Mouse (Mus musculus) limb, embryonic 15.5 days (tissue): ENCODE data around the gene Ncor2. TPM values are rescaled to one million over a fixed set of nuclear protein-coding genes. Genes with fewer than 3 reads are reported as not detected.
A peak's percentile ranks its signal among the peaks of the same experiment; 100 is the strongest.

Experiments
- ATAC-seq: fragments of 200-750 bp; cut with Nextera tagmentation; 2 replicates; pipeline ENCODE4 v1.8.0; 2017; ENCODE audit warnings: low read depth, moderate TSS enrichment; ENCODE audit not compliant: insufficient number of reproducible peaks, low FRiP score, low TSS enrichment
- H3K27ac ChIP-seq: fragments of 300-500 bp; sonication (generic); 2 replicates; pipeline ENCODE4 v1.5.1; 2015; ENCODE audit warnings: moderate library complexity, mild to moderate bottlenecking, inconsistent platforms
- H3K27me3 ChIP-seq: fragments of 300-500 bp; sonication (generic); 2 replicates; pipeline ENCODE4 v1.6.1; 2015; ENCODE audit warnings: inconsistent platforms
- H3K36me3 ChIP-seq: fragments of 300-500 bp; sonication (generic); 2 replicates; pipeline ENCODE4 v1.6.1; 2015; ENCODE audit warnings: inconsistent platforms
- H3K4me1 ChIP-seq: fragments of 300-500 bp; sonication (generic); 2 replicates; pipeline ENCODE4 v1.6.1; 2015; ENCODE audit warnings: inconsistent platforms
- H3K4me2 ChIP-seq: fragments of 300-500 bp; sonication (generic); 2 replicates; pipeline ENCODE4 v1.6.1; 2015; ENCODE audit warnings: mild to moderate bottlenecking, inconsistent platforms
- H3K4me3 ChIP-seq: fragments of 300-500 bp; sonication (generic); 2 replicates; pipeline ENCODE4 v1.5.1; 2015; ENCODE audit warnings: mild to moderate bottlenecking, inconsistent platforms
- H3K9ac ChIP-seq: fragments of 300-500 bp; sonication (generic); 2 replicates; pipeline ENCODE4 v1.6.1; 2015; ENCODE audit warnings: inconsistent platforms
- H3K9me3 ChIP-seq: fragments of 300-500 bp; sonication (generic); 2 replicates; pipeline ENCODE4 v1.6.1; 2016; ENCODE audit warnings: inconsistent platforms
- WGBS: fragments of 180-500 bp; shearing (Covaris S2); methylation state at CpG from one replicate; pipeline ENCODE4 v1.1.7; 2015; 5-methylcytosine and 5-hydroxymethylcytosine counted together
- polyA plus RNA-seq: library from polyadenylated mRNA; unstranded; fragments of >200 nt; fragmentation: Nextera tagmentation; extraction: Ambion mirVana; gene quantifications from 2 replicates; pipeline ENCODE4 v1.2.1, GENCODE M21; 2015

The Ncor2 gene
- polyA plus RNA-seq, 1 experiment from 2014 or later = 32.7 TPM

- H3K36me3 ChIP-seq = no peaks in the 10 kb centered on the region
- 69% methylated on average over 9 of the region's 9 CpGs for WGBS
- ATAC-seq = no peak
- H3K27me3 ChIP-seq = no peaks in the 10 kb centered on the region
- H3K4me2 ChIP-seq = no peak overlapping the region
- H3K9ac ChIP-seq = no peak overlapping the region
- no peaks in the 10 kb centered on the region for H3K9me3 ChIP-seq
- peaks cover 80% of the 10 kb centered on the region for H3K4me1 ChIP-seq
- H3K27ac ChIP-seq = no peak overlapping the region
- H3K4me3 ChIP-seq = no peak overlapping the region
These were observed 3.2 kb downstream of the Ncor2 start for GRCm38 (mm10) chr5:125175673-125176369.

GRCm38 (mm10) chr5:125174726-125175672 is 4.0 kb downstream of the Ncor2 start:
- Histone ChIP-seq H3K9me3 (no peaks in the 10 kb centered on the region), H3K4me3 (no peak overlapping the region), H3K27me3 (no peaks in the 10 kb centered on the region), H3K4me2 (no peak overlapping the region), H3K4me1 (peaks cover 80% of the 10 kb centered on the region), H3K36me3 (no peaks in the 10 kb centered on the region), H3K27ac (no peak overlapping the region), H3K9ac (no peak overlapping the region)
- ATAC-seq = no peak
- 62% methylated on average over 13 of the region's 13 CpGs for WGBS

- Histone ChIP-seq H3K4me1 (peaks cover 77% of the 10 kb centered on the region), H3K9me3 (no peaks in the 10 kb centered on the region), H3K27ac (no peak overlapping the region), H3K36me3 (peaks cover under 1% of the 10 kb centered on the region; the same call in 1 of the 2 replicates), H3K4me2 (no peak overlapping the region), H3K9ac (no peak overlapping the region), H3K4me3 (no peak overlapping the region), H3K27me3 (no peaks in the 10 kb centered on the region)
- WGBS = 67% methylated on average over 1 of the region's 1 CpGs
- ATAC-seq = no peak
These were observed 5.2 kb downstream of the Ncor2 start for GRCm38 (mm10) chr5:125173868-125174267.

GRCm38 (mm10) chr5:125172831-125173615 is 6.0 kb downstream of the Ncor2 start:
- Histone ChIP-seq H3K9ac (no peak overlapping the region), H3K4me1 (peaks cover 86% of the 10 kb centered on the region)

GRCm38 (mm10) chr5:125171259-125171658 is 7.8 kb downstream of the Ncor2 start:
- Histone ChIP-seq H3K4me2 (no peak overlapping the region), H3K9me3 (no peaks in the 10 kb centered on the region), H3K36me3 (peaks cover 4% of the 10 kb centered on the region; the same call in 1 of the 2 replicates), H3K4me1 (peaks cover 89% of the 10 kb centered on the region), H3K9ac (no peak overlapping the region), H3K27ac (peak overlapping the region; percentile 1; the same call in 1 of the 2 replicates), H3K4me3 (no peak overlapping the region), H3K27me3 (no peaks in the 10 kb centered on the region)
- 49% methylated on average over 6 of the region's 6 CpGs for WGBS
- no peak for ATAC-seq

More at GRCm38 (mm10) chr5:125172831-125173615, 6.0 kb downstream of the Ncor2 start:
- Histone ChIP-seq H3K36me3 (peaks cover 4% of the 10 kb centered on the region; the same call in 1 of the 2 replicates), H3K4me3 (no peak overlapping the region), H3K4me2 (0 out of 2 replicates have a peak overlapping the region, but pooled peaks have one; percentile 2), H3K27ac (peak overlapping the region; percentile 33; the same call in 1 of the 2 replicates), H3K9me3 (no peaks in the 10 kb centered on the region), H3K27me3 (no peaks in the 10 kb centered on the region)
- ATAC-seq = no peak
- 52% methylated on average over 12 of the region's 12 CpGs for WGBS

- Histone ChIP-seq H3K4me1 (peaks cover 89% of the 10 kb centered on the region), H3K36me3 (peaks cover 4% of the 10 kb centered on the region; the same call in 1 of the 2 replicates), H3K4me3 (no peak overlapping the region), H3K9ac (no peak overlapping the region), H3K9me3 (no peaks in the 10 kb centered on the region), H3K27ac (peak overlapping the region; percentile 38; the same call in 1 of the 2 replicates), H3K27me3 (no peaks in the 10 kb centered on the region), H3K4me2 (no peak overlapping the region)
- ATAC-seq = no peak
- 76% methylated on average over 11 of the region's 11 CpGs for WGBS
These were observed 8.7 kb downstream of the Ncor2 start for GRCm38 (mm10) chr5:125170107-125170842.

GRCm38 (mm10) chr5:125168101-125168500 is 10.9 kb downstream of the Ncor2 start:
- 79% methylated on average over 7 of the region's 7 CpGs for WGBS
- peaks cover 93% of the 10 kb centered on the region for H3K4me1 ChIP-seq
- H3K27ac ChIP-seq = peak overlapping the region; percentile 50; the same call in 1 of the 2 replicates
- no peak overlapping the region for H3K4me3 ChIP-seq
- no peak for ATAC-seq
- no peak overlapping the region for H3K9ac ChIP-seq
- peaks cover 4% of the 10 kb centered on the region; the same call in 1 of the 2 replicates for H3K36me3 ChIP-seq
- no peaks in the 10 kb centered on the region for H3K27me3 ChIP-seq
- no peaks in the 10 kb centered on the region for H3K9me3 ChIP-seq
- no peak overlapping the region for H3K4me2 ChIP-seq

- H3K36me3 ChIP-seq = peaks cover 4% of the 10 kb centered on the region; the same call in 1 of the 2 replicates
- 68% methylated on average over 5 of the region's 5 CpGs for WGBS
- H3K27me3 ChIP-seq = no peaks in the 10 kb centered on the region
- H3K9me3 ChIP-seq = no peaks in the 10 kb centered on the region
- ATAC-seq = no peak
- no peak overlapping the region for H3K9ac ChIP-seq
- peaks cover 93% of the 10 kb centered on the region for H3K4me1 ChIP-seq
- H3K27ac ChIP-seq = peak overlapping the region; percentile 50; the same call in 1 of the 2 replicates
- no peak overlapping the region for H3K4me2 ChIP-seq
- no peak overlapping the region for H3K4me3 ChIP-seq
These were observed 11.5 kb downstream of the Ncor2 start for GRCm38 (mm10) chr5:125167524-125167923.

GRCm38 (mm10) chr5:125165993-125166392 is 13.0 kb downstream of the Ncor2 start:
- ATAC-seq = no peak
- H3K36me3 ChIP-seq = peaks cover 4% of the 10 kb centered on the region; the same call in 1 of the 2 replicates
- no peak overlapping the region for H3K4me2 ChIP-seq
- WGBS = 87% methylated on average over 14 of the region's 14 CpGs
- H3K27ac ChIP-seq = 0 out of 2 replicates have a peak overlapping the region, but pooled peaks have one; percentile 75
- H3K27me3 ChIP-seq = no peaks in the 10 kb centered on the region
- no peak overlapping the region for H3K9ac ChIP-seq
- no peak overlapping the region for H3K4me3 ChIP-seq
- H3K9me3 ChIP-seq = no peaks in the 10 kb centered on the region
- peaks cover 82% of the 10 kb centered on the region for H3K4me1 ChIP-seq

GRCm38 (mm10) chr5:125164465-125165167 is 14.4 kb downstream of the Ncor2 start:
- peak overlapping the region; percentile 75 for H3K27ac ChIP-seq
- peak overlapping the region; percentile 15; the same call in 1 of the 2 replicates for H3K4me2 ChIP-seq
- peaks cover 84% of the 10 kb centered on the region for H3K4me1 ChIP-seq
- WGBS = 17% methylated on average over 12 of the region's 12 CpGs
- no peaks in the 10 kb centered on the region for H3K27me3 ChIP-seq
- no peaks in the 10 kb centered on the region for H3K9me3 ChIP-seq
- no peak overlapping the region for H3K4me3 ChIP-seq
- H3K36me3 ChIP-seq = peaks cover 4% of the 10 kb centered on the region; the same call in 1 of the 2 replicates
- no peak overlapping the region for H3K9ac ChIP-seq
- peak; percentile 38; the same call in 1 of the 2 replicates for ATAC-seq
